Mouse (Mus musculus): ENCODE data around the gene Capn15. TPM values are rescaled to one million over a fixed set of nuclear protein-coding genes. Genes with fewer than 3 reads are reported as not detected.

Capn15 gene
- polyA plus RNA-seq, 1 experiment from 2014 or later = 27.5 TPM

- WGBS = 93% methylated on average over 3 of the region's 3 CpGs
Measured at GRCm38 (mm10) chr17:25982913-25983312, 2.7 kb downstream of the Capn15 start.

GRCm38 (mm10) chr17:25980854-25981253, 4.7 kb downstream of the Capn15 start:
- H3K4me1 ChIP-seq (replicated peaks; ENCODE audit: control insufficient read depth, insufficient read depth, low read length) = peaks cover 20% of the 10 kb centered on the region
- WGBS = 88% methylated on average over 5 of the region's 5 CpGs

More at GRCm38 (mm10) chr17:25982913-25983312, 2.7 kb downstream of the Capn15 start:
- H3K36me3 ChIP-seq (replicated peaks; ENCODE audit: control insufficient read depth, insufficient read depth) = no peaks in the 10 kb centered on the region
- DNase-seq (ENCODE audit: low spot score) (no peak), ATAC-seq (ENCODE audit: low FRiP score) (no peak)
- H3K9me3 ChIP-seq (ENCODE audit: control insufficient read depth, low read length) = no peaks in the 10 kb centered on the region
- H3K4me2 ChIP-seq (replicated peaks) = no peak overlapping the region; the same call in 1 of the 2 replicates
- no peak overlapping the region for H3K27ac ChIP-seq
- no peaks in the 10 kb centered on the region for H3K27me3 ChIP-seq (ENCODE audit: control insufficient read depth, insufficient read depth, low read length)
- peaks cover 20% of the 10 kb centered on the region for H3K4me1 ChIP-seq (replicated peaks; ENCODE audit: control insufficient read depth, insufficient read depth, low read length)
- no peak overlapping the region for H3K9ac ChIP-seq
- no peak overlapping the region for H3K4me3 ChIP-seq (replicated peaks; ENCODE audit: low read length)

GRCm38 (mm10) chr17:25979829-25980738, 5.5 kb downstream of the Capn15 start:
- H3K4me1 ChIP-seq (replicated peaks; ENCODE audit: control insufficient read depth, insufficient read depth, low read length) = peaks cover 20% of the 10 kb centered on the region
- no peaks in the 10 kb centered on the region for H3K9me3 ChIP-seq (ENCODE audit: control insufficient read depth, low read length)
- no peak overlapping the region; the same call in 1 of the 2 replicates for H3K9ac ChIP-seq
- no peaks in the 10 kb centered on the region for H3K27me3 ChIP-seq (ENCODE audit: control insufficient read depth, insufficient read depth, low read length)
- ATAC-seq (ENCODE audit: low FRiP score) (no peak), DNase-seq (ENCODE audit: low spot score) (no peak)
- no peaks in the 10 kb centered on the region for H3K36me3 ChIP-seq (replicated peaks; ENCODE audit: control insufficient read depth, insufficient read depth)
- no peak overlapping the region for H3K27ac ChIP-seq
- WGBS = 90% methylated on average over 5 of the region's 5 CpGs
- H3K4me2 ChIP-seq (replicated peaks) = no peak overlapping the region
- no peak overlapping the region for H3K4me3 ChIP-seq (replicated peaks; ENCODE audit: low read length)

More at GRCm38 (mm10) chr17:25980854-25981253, 4.7 kb downstream of the Capn15 start:
- no peak overlapping the region for H3K4me2 ChIP-seq (replicated peaks)
- H3K4me3 ChIP-seq (replicated peaks; ENCODE audit: low read length) = no peak overlapping the region
- ATAC-seq (ENCODE audit: low FRiP score) (no peak), DNase-seq (ENCODE audit: low spot score) (no peak)
- H3K27me3 ChIP-seq (ENCODE audit: control insufficient read depth, insufficient read depth, low read length) = no peaks in the 10 kb centered on the region
- no peak overlapping the region for H3K9ac ChIP-seq
- H3K9me3 ChIP-seq (ENCODE audit: control insufficient read depth, low read length) = no peaks in the 10 kb centered on the region
- H3K27ac ChIP-seq = no peak overlapping the region
- H3K36me3 ChIP-seq (replicated peaks; ENCODE audit: control insufficient read depth, insufficient read depth) = no peaks in the 10 kb centered on the region

DNA sequence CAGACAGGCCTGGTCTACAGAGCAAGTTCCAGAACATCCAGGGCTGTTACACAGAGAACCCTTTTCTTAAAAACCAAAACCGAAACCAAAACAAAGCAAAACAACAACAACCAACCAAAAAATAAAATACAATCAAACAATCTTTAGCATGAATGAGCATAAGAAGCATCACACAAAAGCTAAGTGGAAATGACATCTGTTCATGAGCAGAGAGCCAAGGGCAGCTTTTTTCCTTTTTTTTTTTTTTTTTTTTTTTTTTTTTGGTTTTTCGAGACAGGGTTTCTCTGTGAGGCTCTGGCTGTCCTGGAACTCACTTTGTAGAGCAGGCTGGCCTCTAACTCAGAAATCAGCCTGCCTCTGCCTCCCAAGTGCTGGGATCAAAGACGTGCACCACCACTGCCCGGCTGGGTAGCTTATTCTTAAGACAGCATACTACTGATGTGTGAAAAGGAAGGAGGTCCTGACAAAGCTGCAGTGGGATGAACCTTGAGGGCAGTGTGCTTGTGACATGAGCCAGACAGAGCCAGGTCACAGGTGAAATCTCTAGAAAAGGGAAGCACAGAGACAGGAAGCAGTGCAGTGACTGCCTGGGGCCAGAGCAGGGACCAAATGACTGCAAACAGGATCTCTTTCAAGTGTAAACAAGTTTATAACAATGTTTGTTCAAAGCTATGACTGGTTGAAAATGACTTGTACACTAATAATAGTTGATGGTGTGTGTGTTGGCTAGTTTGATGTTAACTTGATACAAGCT, 14.5 kb downstream of the Capn15 start:
- no peak overlapping the region for H3K4me3 ChIP-seq (replicated peaks; ENCODE audit: low read length)
- WGBS = 79% methylated on average over 4 of the region's 4 CpGs
- H3K4me2 ChIP-seq (replicated peaks) = no peak overlapping the region
- no peaks in the 10 kb centered on the region for H3K36me3 ChIP-seq (replicated peaks; ENCODE audit: control insufficient read depth, insufficient read depth)
- no peaks in the 10 kb centered on the region for H3K4me1 ChIP-seq (replicated peaks; ENCODE audit: control insufficient read depth, insufficient read depth, low read length)
- H3K27me3 ChIP-seq (ENCODE audit: control insufficient read depth, insufficient read depth, low read length) = no peaks in the 10 kb centered on the region
- no peak overlapping the region for H3K9ac ChIP-seq
- H3K9me3 ChIP-seq (ENCODE audit: control insufficient read depth, low read length) = no peaks in the 10 kb centered on the region
- no peak overlapping the region for H3K27ac ChIP-seq
- no peak for ATAC-seq (ENCODE audit: low FRiP score)
- DNase-seq (ENCODE audit: low spot score) = no peak

DNA sequence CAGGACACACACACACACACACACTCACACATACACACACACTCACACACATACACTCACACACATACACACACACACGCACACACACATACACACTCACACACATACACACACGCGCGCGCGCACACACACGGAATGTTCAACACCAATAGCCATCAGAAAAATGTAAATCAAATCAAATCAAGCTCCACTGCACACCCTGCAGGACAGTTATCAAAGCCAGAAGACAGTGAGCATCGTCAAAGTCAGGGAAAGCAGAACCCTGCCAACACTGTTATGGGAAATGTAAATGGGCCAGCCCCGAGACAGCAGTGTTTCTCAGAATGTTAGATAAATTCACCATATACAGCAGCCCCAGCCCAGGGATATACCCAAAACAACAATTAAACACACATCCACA, 15.1 kb downstream of the Capn15 start:
- Histone ChIP-seq H3K4me1 (replicated peaks; ENCODE audit: control insufficient read depth, insufficient read depth, low read length) (no peaks in the 10 kb centered on the region), H3K4me3 (replicated peaks; ENCODE audit: low read length) (no peak overlapping the region), H3K27ac (no peak overlapping the region), H3K9me3 (ENCODE audit: control insufficient read depth, low read length) (no peaks in the 10 kb centered on the region), H3K27me3 (ENCODE audit: control insufficient read depth, insufficient read depth, low read length) (no peaks in the 10 kb centered on the region), H3K36me3 (replicated peaks; ENCODE audit: control insufficient read depth, insufficient read depth) (no peaks in the 10 kb centered on the region), H3K9ac (no peak overlapping the region), H3K4me2 (replicated peaks) (no peak overlapping the region)
- ATAC-seq (ENCODE audit: low FRiP score) (no peak), DNase-seq (ENCODE audit: low spot score) (no peak)
- 85% methylated on average over 9 of the region's 9 CpGs for WGBS

- no peak for ATAC-seq (ENCODE audit: low FRiP score)
Measured at GRCm38 (mm10) chr17:25968176-25968575, 17.4 kb downstream of the Capn15 start.

DNA sequence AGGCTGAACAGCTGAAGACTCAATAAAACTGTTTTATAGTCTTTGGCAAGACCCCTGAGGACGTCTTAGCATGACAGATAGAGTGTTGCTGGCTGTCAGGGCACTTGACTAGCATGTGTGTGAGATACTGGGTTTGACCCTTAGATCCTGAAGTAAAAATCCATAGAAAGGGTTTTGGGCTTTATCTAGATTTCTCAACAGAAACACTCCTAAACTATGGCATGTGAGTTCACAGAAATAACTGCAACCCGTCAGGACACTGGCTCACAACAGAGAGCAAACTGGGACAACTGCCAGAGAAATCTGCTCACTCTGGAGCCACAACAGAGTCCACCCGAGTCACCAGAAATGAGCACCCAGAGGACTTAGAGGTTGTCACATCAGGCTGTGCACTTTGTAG, 17.9 kb downstream of the Capn15 start:
- no peak overlapping the region for H3K9ac ChIP-seq
- DNase-seq (ENCODE audit: low spot score) (no peak), ATAC-seq (ENCODE audit: low FRiP score) (no peak)
- no peaks in the 10 kb centered on the region for H3K27me3 ChIP-seq (ENCODE audit: control insufficient read depth, insufficient read depth, low read length)
- H3K9me3 ChIP-seq (ENCODE audit: control insufficient read depth, low read length) = no peaks in the 10 kb centered on the region
- WGBS = 68% methylated on average over 3 of the region's 3 CpGs
- H3K4me1 ChIP-seq (replicated peaks; ENCODE audit: control insufficient read depth, insufficient read depth, low read length) = no peaks in the 10 kb centered on the region
- no peak overlapping the region for H3K4me3 ChIP-seq (replicated peaks; ENCODE audit: low read length)
- no peak overlapping the region for H3K27ac ChIP-seq
- no peak overlapping the region for H3K4me2 ChIP-seq (replicated peaks)
- H3K36me3 ChIP-seq (replicated peaks; ENCODE audit: control insufficient read depth, insufficient read depth) = peaks cover 14% of the 10 kb centered on the region

More at GRCm38 (mm10) chr17:25968176-25968575, 17.4 kb downstream of the Capn15 start:
- H3K36me3 ChIP-seq (replicated peaks; ENCODE audit: control insufficient read depth, insufficient read depth) = peaks cover 13% of the 10 kb centered on the region
- WGBS = 75% methylated on average over 1 of the region's 1 CpGs
- no peak overlapping the region for H3K4me3 ChIP-seq (replicated peaks; ENCODE audit: low read length)
- no peak overlapping the region for H3K4me2 ChIP-seq (replicated peaks)
- no peak for DNase-seq (ENCODE audit: low spot score)
- H3K9me3 ChIP-seq (ENCODE audit: control insufficient read depth, low read length) = no peaks in the 10 kb centered on the region
- H3K27me3 ChIP-seq (ENCODE audit: control insufficient read depth, insufficient read depth, low read length) = no peaks in the 10 kb centered on the region
- no peaks in the 10 kb centered on the region for H3K4me1 ChIP-seq (replicated peaks; ENCODE audit: control insufficient read depth, insufficient read depth, low read length)
- H3K27ac ChIP-seq = no peak overlapping the region
- H3K9ac ChIP-seq = no peak overlapping the region

- no peaks in the 10 kb centered on the region for H3K4me1 ChIP-seq (replicated peaks; ENCODE audit: control insufficient read depth, insufficient read depth, low read length)
- DNase-seq (ENCODE audit: low spot score) (no peak), ATAC-seq (ENCODE audit: low FRiP score) (no peak)
- H3K9ac ChIP-seq = no peak overlapping the region
- peaks cover 31% of the 10 kb centered on the region for H3K36me3 ChIP-seq (replicated peaks; ENCODE audit: control insufficient read depth, insufficient read depth)
- H3K27me3 ChIP-seq (ENCODE audit: control insufficient read depth, insufficient read depth, low read length) = no peaks in the 10 kb centered on the region
- H3K9me3 ChIP-seq (ENCODE audit: control insufficient read depth, low read length) = no peaks in the 10 kb centered on the region
- H3K27ac ChIP-seq = no peak overlapping the region
- no peak overlapping the region for H3K4me3 ChIP-seq (replicated peaks; ENCODE audit: low read length)
- WGBS = 90% methylated on average over 7 of the region's 7 CpGs
- H3K4me2 ChIP-seq (replicated peaks) = no peak overlapping the region
Measured at GRCm38 (mm10) chr17:25964271-25964670, 21.3 kb downstream of the Capn15 start.

DNA sequence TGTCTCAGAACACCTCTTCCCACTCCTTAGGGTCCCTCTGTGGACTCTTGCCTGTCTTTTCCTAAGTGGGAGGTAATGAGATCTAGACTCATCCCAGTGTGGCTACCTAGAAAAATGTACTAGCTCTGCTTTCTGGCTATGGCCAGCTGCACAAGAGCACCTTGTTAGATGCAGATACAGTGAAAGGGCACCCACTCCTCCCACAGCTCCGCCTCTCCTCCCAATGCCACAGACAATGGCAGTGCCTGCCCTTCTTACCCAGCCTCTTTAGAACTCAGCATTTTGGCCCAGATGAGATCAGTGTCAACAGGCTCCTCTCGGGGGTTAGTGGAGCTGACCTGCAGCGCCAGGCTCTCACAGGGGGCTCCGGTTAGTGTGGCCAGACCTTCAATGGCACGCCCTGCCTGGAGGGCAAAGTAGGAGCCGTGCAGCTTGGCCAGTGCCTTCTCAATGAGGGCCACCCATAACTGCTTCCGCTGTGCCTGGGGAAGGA, 23.1 kb downstream of the Capn15 start:
- WGBS = 91% methylated on average over 7 of the region's 7 CpGs
- no peaks in the 10 kb centered on the region for H3K4me1 ChIP-seq (replicated peaks; ENCODE audit: control insufficient read depth, insufficient read depth, low read length)
- H3K36me3 ChIP-seq (replicated peaks; ENCODE audit: control insufficient read depth, insufficient read depth) = peaks cover 40% of the 10 kb centered on the region

More for the DNA sequence above, 23.1 kb downstream of the Capn15 start:
- Histone ChIP-seq H3K9me3 (ENCODE audit: control insufficient read depth, low read length) (no peaks in the 10 kb centered on the region), H3K9ac (no peak overlapping the region), H3K4me3 (replicated peaks; ENCODE audit: low read length) (no peak overlapping the region), H3K27ac (no peak overlapping the region), H3K4me2 (replicated peaks) (no peak overlapping the region), H3K27me3 (ENCODE audit: control insufficient read depth, insufficient read depth, low read length) (no peaks in the 10 kb centered on the region)
- no peak for ATAC-seq (ENCODE audit: low FRiP score)
- no peak for DNase-seq (ENCODE audit: low spot score)
